Mouse (Mus musculus): ENCODE results near the gene Syt8.

Gene Syt8

DNA sequence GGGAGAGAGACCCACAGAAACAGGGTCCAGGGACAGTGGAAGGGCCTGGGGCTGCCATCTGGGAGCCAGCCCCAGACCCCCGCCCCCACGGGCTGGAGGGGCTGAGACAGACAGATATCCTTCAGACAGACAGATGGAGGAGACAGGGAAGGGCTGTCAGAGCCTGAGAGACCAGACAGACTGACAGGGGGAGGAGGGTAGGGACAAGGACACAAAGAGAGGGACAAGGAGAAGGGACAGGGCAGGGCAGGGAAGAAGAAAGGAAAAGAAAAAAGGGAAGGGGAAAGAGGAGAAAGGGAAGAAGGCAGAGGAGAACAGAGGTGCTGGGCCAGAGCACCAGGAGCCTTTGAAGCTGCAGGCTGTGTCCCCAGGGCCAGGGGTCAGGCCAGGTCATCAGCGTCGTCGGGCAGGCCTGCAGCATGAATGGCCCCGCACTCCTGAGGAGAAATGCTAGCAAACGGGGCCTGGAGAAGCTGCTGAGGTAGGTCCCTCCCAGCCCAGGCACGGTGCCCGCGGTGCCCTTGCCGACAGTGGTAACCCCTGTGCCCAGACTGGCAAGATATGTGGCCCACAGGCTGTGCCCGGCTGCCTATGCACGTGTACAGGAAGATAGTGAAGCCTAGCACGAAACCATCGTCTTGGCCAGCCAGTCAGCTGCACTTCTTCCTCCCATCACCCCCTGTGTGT, 37.4 kb downstream of the Syt8 start:
- in situ Hi-C loops (cut with MboI; ENCODE audit: low sequenced_read_pairs) = no loop called here

DNA sequence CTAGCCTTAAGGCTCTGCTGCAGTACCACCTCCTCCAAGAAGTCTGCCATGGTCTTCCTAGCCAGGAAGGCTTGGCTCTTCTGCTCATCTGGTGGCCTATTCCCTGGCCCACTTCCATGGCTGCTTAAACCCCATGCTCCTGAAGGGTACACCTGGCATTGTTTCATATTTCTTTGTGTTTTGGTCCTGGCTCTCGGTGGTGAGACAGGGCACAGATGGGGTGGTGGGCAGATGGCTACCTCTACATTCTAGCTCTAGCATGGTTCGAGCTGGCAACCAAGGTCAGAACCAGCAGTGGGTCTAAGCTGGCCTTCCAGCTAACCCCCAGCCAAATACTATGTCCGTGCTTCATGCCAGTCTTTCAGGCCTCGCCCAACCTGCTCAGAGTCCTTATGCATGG, 38.3 kb downstream of the Syt8 start:
- in situ Hi-C loops (cut with MboI; ENCODE audit: low sequenced_read_pairs) = no loop called here

DNA sequence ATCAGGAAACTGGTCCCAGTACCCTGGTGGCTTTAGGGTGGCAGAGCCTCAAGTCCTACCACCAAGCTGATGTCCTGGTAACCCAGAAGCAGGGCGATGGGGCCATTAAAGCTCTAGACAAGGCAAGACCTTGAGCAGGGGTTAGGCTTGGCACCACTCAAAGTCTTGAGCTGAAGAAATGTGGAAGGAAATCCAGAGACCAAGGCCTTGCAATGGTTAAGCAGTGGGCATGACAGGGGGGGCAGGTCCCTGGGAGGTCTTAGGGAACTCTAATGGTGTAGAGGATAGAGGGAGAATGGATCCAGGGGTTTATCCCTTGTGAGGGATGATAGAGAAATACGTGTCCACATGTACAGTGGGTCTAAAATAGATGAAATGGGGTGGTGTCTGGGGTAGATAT, 38.8 kb downstream of the Syt8 start:
- in situ Hi-C loops (cut with MboI; ENCODE audit: low sequenced_read_pairs) = no loop called here

DNA sequence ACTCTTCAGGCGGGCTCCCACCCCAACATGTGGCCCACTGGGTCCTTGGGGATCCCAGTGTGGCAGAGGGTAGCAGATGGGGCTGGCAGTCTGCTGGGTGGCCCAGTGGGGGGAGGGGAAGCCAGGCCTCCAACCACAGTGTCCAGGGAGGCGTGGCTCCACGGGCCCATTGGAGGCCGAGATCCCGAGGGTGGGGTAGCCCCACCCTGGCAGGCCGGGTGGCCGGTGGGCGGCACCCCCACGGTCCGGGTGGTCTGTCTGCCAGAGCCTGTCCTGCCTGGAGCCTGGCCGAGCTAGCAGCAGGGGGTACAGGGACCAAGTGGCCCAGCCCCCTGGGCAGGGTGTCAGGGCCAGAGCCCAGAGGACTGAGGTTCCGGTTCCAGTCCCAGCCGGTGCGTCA, 40.1 kb downstream of the Syt8 start:
- in situ Hi-C loops (cut with MboI; ENCODE audit: low sequenced_read_pairs) = no loop called here

DNA sequence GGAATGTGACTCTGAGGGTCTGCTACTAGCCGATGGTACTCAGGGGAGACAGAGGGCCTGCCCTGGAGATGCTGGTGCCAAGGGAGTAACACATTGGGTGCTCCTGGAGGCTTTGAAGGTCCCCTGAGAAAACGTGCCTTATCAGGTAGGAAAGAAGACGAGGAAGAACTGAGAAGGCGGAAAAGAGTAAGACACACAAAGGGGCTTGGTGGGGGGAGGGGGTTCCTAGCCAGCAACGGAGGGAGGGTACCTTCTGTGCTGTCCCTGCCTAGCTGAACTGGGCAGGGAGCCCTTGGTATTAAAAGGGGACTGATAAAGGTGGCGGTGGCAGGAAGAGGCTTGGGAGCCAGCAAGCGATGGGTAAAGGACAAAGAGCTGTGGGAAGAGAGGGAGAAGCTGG, 41.0 kb downstream of the Syt8 start:
- in situ Hi-C loops (cut with MboI; ENCODE audit: low sequenced_read_pairs) = no loop called here

DNA sequence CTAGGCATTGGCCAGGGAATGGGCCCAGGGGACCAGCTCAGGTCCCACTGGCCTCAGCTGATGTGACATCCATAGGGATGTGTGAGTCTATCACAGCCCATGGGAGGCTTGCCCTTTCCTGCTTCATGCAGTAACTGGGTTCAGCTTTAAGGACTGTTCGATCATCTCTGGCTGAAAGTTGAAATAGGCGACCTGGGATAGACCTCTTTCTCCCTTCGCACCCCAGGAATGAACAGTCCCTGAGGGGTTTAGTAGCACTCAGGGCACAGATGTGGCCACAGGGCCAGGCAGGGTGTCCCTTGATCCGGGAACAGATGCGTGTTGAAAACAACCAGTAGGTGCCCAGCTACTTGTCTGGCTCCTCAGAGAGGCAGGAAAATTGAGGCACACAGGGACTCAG, 41.6 kb downstream of the Syt8 start:
- in situ Hi-C loops (cut with MboI; ENCODE audit: low sequenced_read_pairs) = no loop called here

DNA sequence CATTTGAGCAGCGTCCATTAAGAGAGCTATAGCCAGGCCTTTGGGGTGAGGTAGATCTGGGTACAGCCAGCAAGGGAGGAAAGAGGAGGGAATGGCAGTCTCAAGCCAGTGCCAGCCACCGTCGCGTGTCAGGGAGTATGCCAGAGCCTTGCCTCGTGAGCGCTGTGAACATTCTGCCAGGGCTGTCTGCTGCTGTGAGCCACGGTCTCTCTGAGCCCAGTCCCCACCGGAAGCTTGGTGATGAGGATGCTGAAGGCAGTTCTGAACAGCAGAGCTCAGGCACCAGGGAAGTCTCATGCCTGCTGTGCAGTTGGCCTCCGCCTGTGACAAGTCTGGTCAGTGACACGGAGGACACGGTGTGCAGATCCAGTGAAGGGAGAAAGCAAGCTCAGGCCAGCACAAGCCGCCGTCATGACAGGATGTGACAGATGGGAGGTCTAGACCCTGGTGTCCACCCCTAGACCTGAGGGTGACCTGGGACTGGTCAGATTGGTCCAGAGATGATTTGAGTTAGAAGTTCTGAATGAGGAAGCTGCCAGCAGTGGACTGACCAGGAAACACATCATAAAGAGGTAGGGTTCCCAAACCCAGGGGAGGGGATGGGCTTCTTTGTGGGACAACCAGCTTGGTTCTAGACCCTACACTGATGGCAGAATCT, 42.3 kb downstream of the Syt8 start:
- in situ Hi-C loops (cut with MboI; ENCODE audit: low sequenced_read_pairs) = no loop called here

DNA sequence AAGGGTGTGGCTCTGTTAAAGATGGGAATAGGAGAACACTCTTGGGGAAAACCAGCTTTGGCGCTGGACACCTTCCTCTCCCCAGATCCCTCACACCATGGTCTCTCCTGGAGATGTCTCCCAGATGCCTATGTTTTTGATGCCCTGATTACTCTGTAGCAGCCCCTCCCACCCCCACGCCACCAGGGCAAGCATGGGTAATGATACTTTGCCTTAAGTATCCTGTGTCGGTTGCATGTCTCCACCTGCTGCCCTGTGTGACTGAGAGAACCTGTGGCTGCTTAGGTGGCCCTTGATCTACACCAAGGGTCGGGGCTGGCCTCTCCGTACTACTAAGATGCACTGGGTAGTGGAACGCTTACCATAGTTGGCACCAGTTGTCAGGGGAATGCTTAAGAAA, 43.4 kb downstream of the Syt8 start:
- in situ Hi-C loops (cut with MboI; ENCODE audit: low sequenced_read_pairs) = no loop called here

DNA sequence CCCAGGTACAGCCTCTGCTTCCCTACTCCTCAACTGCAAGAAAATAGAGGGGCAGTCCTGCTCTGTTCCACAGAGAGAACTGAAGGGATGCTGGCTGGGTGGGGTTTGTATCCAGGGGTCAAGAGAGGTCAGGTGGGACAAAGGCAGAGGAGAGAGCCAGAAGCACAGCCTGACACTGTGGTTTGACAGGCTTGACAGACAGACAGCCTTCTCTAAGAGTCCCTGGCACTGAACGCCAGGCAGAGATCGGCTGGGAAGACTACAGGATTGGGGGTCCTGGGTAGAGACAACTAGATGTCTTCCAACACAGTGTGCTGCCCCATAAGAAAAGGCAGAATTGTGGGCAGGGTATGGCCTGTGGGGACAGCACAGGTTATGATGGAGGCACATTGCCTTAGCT, 43.9 kb downstream of the Syt8 start:
- in situ Hi-C loops (cut with MboI; ENCODE audit: low sequenced_read_pairs) = no loop called here

DNA sequence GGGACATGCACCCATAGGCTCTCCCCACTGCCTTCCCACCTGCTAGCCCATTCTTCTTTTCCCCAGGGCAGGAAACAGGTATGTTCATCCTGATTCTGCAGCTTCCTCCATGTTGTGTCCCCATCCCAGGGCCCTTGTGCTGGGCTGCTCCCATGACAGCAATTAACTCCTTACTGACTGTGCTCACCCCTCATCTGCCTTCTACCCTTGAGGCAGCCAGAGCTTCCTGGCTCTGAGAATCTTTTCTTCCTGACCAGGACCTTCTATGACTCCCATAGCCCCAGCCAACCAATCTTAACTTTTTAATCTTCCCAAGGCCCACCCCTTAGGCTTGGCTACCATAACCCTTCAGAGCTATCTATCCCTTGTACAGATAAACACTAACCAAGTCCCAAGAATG, 44.7 kb downstream of the Syt8 start:
- in situ Hi-C loops (cut with MboI; ENCODE audit: low sequenced_read_pairs) = no loop called here

DNA sequence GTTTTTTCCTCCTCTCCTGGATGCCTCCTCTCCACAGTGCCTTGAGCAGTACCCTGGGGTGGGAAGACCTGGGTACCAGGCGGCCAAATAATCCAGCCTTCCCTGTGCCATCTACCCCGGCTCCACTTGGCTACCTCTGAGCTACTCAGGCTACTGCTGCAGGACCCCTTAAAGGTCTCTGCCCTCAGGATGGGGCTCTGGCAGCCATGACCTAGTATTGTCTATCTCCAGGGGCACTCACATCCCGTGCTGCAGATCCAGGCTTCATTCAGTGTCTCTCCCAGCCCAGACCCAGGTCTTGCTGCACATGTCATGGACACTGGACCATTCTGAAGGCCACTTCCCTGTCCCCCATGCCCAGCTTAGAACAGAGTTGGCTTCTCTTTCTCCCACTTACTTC, 45.2 kb downstream of the Syt8 start:
- in situ Hi-C loops (cut with MboI; ENCODE audit: low sequenced_read_pairs) = no loop called here

DNA sequence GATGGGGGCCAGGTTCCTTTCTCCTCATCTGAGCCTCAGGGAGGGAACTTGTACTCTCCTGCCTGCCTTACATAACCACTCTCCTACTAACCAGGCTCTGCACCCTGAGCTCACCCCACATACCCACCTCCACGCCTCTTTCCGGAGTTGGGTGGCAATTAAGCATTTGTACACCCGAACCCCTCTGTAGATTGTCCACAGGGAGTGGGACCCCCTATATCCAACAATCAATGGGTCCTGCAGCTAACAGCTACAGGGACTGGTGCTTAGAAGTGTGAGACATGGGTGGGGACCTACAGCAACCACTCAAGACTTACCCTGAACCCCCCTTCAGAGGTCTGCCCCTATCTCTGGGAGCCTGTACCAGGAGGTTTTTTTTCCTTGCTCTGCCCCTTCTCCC, 46.0 kb downstream of the Syt8 start:
- in situ Hi-C loops (cut with MboI; ENCODE audit: low sequenced_read_pairs) = no loop called here

DNA sequence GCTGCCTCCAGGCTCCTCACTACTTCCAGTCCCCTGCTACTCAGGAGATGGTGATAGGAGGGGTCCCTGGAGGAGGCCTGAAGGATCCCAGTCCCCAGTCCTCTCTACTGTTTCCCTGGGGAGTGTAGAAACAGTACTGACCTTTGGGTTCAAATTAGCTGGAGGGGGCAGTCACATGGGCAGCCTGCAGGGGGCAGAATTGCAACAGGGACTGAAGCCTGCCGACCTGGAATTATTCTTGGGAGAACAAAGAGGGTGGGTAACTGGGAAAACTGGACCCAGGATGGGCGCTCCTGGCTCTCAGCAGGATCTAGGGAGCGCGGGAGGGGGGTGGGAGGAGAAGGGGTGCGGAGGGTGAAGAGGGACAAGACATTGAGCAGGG, 46.5 kb downstream of the Syt8 start:
- in situ Hi-C loops (cut with MboI; ENCODE audit: low sequenced_read_pairs) = no loop called here

DNA sequence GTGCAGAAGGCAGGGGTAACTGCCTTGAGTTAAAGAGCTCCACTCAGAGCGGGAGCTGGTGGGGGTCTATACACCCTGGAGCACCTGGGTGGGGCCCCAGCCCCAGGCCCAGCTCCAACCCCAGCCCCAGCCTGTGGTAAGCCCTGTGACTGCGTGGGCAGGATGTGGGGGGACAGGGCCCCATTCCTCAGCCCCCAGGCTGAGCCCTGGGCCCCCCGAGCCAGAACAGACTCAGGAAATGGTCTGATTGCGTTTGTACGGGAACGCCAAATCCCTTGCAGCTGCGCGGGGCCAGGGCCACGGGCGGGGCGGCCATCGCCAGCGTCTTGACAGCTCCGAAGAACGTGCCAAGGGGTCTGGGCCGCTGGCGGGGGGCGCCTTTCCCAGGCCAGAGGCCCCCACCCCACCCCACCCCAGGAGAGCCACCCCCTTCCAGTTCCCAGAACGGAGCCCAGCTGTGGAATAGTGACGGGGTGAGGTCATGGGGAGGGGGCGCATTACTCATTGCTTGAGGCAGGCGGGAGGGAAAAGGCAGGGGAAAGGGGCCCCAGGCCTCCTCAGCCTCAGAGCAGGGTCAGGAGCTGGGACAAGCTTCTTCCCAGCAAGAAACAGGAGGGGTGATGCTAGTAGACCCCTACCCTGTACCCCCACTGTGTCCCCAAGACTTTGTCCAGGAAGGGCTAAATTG, 47.1 kb downstream of the Syt8 start:
- in situ Hi-C loops (cut with MboI; ENCODE audit: low sequenced_read_pairs) = no loop called here

DNA sequence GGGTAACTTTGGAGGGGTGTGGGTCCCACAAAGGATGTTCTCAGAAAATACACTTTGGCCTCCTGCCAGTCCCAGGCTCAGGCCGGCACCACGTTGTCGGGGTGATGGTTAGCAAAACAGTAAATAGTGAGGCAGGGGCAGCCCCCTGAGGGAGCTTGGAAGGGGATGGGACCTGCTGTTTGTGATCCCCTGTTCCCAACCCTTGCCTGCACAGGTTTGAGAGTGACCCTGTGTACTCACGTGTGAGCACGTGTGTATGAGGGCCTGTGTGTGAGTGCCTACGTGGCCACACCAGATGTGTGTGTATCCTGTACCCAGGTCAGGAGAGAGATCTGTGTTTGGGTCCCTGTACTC, 47.6 kb downstream of the Syt8 start:
- in situ Hi-C loops (cut with MboI; ENCODE audit: low sequenced_read_pairs) = no loop called here

DNA sequence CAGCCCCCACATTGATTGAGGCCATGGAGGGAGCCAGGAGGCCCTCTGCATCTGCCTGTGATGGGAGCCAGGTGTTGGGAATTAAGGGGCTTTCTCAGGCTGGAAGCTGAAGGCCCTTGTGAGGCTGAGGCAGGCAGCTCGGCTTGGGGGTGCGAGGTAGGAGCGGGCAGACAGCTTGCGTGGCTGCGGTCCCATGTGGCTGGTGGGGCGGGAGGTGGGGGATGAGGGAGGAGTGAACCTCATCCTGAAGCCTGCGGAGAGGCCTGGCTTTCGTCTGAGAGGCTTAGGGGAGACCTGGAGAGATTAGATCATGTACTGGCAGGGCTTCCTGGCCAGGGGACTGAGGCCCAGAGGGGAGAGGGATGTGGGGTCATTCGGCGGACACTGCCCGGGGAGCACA, 48.5 kb downstream of the Syt8 start:
- in situ Hi-C loops (cut with MboI; ENCODE audit: low sequenced_read_pairs) = no loop called here

DNA sequence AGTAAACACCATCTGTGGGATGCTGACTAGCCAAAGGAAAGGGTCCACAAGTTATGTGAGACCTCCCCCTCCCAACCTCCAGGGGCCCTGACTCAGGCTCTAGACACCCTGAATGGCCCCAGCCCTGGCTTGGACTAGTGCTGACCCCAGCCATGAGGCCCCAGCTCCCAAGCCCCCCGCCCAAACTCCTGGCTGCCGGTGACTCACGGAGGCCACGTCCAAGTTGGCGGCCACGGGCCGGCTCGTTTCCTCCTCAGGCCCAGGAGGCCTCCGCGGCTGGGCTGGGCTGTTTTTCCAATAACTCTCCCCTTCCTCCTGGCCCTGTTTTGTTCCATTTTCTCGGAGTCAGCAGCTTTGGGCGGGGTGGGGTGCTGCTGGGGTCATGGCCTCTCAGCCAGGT, 50.1 kb downstream of the Syt8 start:
- in situ Hi-C loops (cut with MboI; ENCODE audit: low sequenced_read_pairs) = no loop called here

DNA sequence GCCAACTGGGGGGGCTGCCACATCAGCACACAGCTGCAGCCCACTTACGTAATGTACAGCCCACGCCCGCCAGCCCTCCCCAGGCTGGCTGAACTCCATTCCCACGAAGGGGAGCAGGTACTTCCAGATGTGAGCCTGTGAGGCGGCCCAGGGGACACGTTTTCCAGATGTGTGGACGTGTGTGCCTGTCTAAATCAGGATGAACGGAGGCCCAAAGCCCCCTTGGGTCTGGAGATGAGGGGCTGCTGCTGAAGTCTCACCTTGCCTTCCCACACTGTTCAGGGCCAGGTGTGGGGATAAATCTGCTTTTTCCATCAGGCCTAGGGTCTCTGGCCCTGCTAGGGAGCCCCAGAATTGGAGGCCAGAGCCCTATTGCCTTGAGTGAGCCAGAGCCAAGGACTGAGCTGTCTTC, 52.1 kb downstream of the Syt8 start:
- in situ Hi-C loops (cut with MboI; ENCODE audit: low sequenced_read_pairs) = no loop called here

DNA sequence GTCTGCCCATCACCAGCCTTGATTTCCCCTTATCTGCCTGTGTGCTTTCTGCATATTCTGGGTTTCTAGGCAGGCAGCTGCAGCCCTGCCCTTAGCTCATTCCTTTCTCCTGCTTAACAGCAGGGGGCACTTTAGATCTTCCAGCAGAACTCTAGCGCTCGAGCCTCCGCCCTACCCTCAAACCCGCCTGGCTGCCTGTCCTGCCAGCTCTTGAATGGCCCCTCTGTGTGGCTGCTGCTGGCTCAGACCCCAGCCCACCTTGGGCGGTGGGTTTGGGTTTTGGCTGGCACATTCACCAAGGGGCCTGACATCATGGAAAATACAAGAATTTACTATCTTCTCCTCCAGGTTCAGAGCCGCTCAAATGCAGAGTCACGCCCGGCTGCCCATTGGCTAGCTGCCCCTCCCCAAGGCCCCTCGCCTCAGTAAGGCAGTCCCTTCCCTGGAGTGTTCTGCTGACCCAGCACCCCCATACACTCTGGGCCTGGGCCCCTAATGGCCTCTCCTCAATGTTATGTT, 52.8 kb downstream of the Syt8 start:
- in situ Hi-C loops (cut with MboI; ENCODE audit: low sequenced_read_pairs) = no loop called here

DNA sequence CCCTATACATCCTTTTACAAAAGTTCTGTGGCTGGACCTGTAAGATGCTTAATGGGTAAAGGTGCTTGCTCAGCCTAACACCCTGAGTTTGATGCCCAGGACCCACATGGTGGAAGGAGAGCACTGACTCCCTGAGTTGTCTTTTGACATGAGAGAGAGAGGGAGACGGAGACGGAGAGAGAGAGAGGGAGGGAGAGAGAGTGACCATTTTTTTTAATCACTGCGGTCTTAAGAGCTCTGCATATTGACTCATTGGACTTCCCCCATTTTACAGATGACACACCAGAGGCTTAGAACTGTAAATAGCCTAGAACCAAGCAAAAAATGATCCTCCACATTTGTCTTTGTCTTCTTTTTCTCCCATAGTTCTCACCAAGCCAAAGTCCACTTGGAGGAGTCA, 53.4 kb downstream of the Syt8 start:
- in situ Hi-C loops (cut with MboI; ENCODE audit: low sequenced_read_pairs) = no loop called here
